Mouse (Mus musculus): Measurements from ENCODE around the gene Ammecr1.

GRCm38 (mm10) chrX:142917394-142917793 lies 49.1 kb downstream of the Ammecr1 start:
- TF ChIP-seq POLR2A (IDR thresholded peaks at IDR 0.05; ENCODE audit: insufficient read depth, low read depth, low read length) (no peak), CTCF (IDR thresholded peaks at IDR 0.05; ENCODE audit: insufficient read depth, low read depth, low read length) (no peak)
